Mouse (Mus musculus): ENCODE data around the gene Rsl1d1.

- no peak for TF ChIP-seq CTCF (IDR thresholded peaks at IDR 0.05; ENCODE audit: insufficient read depth, low read depth, low read length)
- no peak for TF ChIP-seq POLR2A (IDR thresholded peaks at IDR 0.05; ENCODE audit: insufficient read depth, low read depth, low read length)
These were observed 25.7 kb downstream of the Rsl1d1 start for GRCm38 (mm10) chr16:11177404-11177803.
